Mouse (Mus musculus) cerebellum, adult 2 months (tissue): Measurements from ENCODE around the gene P2ry10.

ENCODE experiments used
- CTCF ChIP-seq: fragments of 200-500 bp; IDR thresholded peaks from 2 replicates; pipeline ENCODE4 v1.5.1; 2011; ENCODE audit warnings: low read depth, mild to moderate bottlenecking, control low read depth, low read length, moderate library complexity, borderline replicate concordance; ENCODE audit not compliant: insufficient read depth
- POLR2A ChIP-seq: fragments of 200-500 bp; IDR thresholded peaks from 2 replicates; pipeline ENCODE4 v1.6.1; 2011; ENCODE audit warnings: low read length, control low read depth, borderline replicate concordance; ENCODE audit not compliant: insufficient read depth

GRCm38 (mm10) chrX:107088177-107088576 is at the start of gene P2ry10:
- TF ChIP-seq CTCF: no peak
- TF ChIP-seq POLR2A: no peak
